Mouse (Mus musculus): ENCODE data around the gene Pcp4. TPM values are rescaled to one million over a fixed set of nuclear protein-coding genes. Genes with fewer than 3 reads are reported as not detected.
"Not testable (repeated sequence)": the region's sequence is repeated elsewhere in the genome, so short reads cannot be mapped to it uniquely, and the experiment has no call there.

Gene Pcp4
- not detected in 3 replicates for total RNA-seq (2017)

DNA sequence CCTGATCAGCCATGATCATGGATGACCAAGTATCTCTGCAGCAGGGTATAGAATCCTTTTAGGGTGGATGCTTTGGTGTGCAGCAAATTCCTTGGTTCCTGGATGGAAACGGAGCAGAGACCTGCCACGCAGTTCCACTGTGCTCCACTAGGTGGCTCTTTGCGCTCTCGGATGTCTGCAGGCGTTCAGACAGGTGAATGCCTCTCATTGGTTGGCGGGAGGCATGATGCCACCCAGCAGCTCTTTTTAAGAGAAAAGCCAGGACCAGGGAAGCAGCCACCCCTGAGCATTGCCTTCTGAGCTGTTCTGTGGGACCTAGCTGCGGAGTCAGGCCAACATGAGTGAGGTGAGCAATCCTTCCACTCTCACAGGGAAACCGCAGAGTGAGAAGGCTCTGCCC lies at the start of gene Pcp4:
TSS of gene Pcp4 (plus strand) at position 162 of the 400 bp plus-strand sequence.
- peak; percentile 70; the same call in 1 of the 2 replicates for ATAC-seq (replicated peaks; ENCODE audit: insufficient number of reproducible peaks, low FRiP score, low TSS enrichment, poor library complexity, severe bottlenecking)

DNA sequence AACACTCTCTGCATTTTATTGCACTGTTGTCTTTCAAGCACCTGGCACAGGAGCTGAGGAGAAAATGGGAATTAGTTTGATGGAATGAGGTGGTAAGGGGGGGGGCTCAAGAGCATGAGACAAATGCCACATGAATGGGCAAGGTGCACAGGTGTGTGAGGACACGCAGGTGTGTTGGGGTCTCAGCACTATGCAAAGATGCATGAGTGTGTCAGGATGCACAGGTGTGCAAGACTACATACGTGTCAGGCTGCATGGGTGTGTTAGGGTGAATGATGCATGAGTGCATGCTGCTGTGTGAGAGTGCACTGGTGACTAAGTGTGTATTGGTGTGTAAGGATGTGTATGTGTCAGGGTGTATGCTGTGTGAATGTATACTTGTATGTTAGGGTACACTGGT lies 42.4 kb upstream of the Pcp4 start:
- no peak for ATAC-seq (replicated peaks; ENCODE audit: insufficient number of reproducible peaks, low FRiP score, low TSS enrichment, poor library complexity, severe bottlenecking)

DNA sequence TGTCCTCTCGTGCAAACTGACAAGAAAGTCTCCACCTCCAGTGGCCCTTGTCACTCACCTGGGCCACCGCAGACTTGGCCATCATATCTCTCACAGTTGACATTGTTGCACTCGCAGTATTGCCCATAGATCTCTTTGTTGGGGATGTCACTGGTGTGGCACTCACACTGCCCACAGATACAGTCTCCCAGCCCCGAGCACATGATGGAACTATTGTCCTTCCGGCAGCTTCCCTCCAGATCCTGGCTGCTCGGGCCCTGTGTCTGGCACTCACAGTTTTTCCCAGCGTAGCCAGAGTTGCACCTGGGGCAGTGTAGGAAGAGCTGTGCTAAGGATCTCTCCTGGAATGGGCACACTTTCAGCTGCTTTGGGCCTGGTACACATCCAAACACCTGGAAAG lies 40.7 kb upstream of the Pcp4 start:
- ATAC-seq (replicated peaks; ENCODE audit: insufficient number of reproducible peaks, low FRiP score, low TSS enrichment, poor library complexity, severe bottlenecking) = no peak

DNA sequence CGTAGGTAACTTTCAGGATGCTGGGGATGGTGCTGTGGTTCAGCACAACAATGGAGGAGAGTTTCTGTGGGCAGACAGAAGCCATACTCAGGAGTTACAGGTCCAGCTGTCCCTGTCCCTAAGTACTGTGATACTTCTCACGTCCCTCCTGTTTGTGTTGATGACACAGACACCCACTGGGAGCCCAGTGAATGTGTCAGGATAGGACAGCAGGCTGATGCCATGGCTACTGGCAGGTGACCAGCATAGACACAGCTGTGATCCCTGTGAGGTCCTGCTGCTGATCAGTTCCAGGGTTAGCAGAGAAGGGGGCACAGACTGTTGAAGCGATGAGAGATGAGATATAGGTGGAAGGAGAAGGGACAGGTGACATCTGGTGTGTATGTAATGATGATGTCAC lies 38.4 kb upstream of the Pcp4 start:
- no peak for ATAC-seq (replicated peaks; ENCODE audit: insufficient number of reproducible peaks, low FRiP score, low TSS enrichment, poor library complexity, severe bottlenecking)

DNA sequence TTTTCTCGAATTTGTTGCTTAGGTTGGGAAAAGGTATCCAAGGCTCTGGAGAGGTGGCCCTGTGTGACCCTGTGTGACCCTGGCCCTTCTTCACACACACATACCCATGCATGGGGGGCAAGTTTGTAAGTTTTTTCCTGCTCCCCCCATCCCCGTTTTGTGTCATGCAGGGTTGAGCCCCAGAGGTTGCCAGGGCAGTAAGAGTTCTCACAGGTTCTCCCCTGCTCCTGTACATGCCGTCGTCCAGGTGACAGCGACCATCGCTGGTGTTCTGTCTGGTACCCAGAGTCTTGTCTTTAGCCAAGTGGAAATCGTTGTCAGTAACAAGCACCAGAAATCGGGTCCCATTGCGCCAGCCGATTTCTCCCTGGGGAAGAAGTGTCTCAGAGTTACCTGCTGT lies 34.1 kb upstream of the Pcp4 start:
- no peak for ATAC-seq (replicated peaks; ENCODE audit: insufficient number of reproducible peaks, low FRiP score, low TSS enrichment, poor library complexity, severe bottlenecking)

DNA sequence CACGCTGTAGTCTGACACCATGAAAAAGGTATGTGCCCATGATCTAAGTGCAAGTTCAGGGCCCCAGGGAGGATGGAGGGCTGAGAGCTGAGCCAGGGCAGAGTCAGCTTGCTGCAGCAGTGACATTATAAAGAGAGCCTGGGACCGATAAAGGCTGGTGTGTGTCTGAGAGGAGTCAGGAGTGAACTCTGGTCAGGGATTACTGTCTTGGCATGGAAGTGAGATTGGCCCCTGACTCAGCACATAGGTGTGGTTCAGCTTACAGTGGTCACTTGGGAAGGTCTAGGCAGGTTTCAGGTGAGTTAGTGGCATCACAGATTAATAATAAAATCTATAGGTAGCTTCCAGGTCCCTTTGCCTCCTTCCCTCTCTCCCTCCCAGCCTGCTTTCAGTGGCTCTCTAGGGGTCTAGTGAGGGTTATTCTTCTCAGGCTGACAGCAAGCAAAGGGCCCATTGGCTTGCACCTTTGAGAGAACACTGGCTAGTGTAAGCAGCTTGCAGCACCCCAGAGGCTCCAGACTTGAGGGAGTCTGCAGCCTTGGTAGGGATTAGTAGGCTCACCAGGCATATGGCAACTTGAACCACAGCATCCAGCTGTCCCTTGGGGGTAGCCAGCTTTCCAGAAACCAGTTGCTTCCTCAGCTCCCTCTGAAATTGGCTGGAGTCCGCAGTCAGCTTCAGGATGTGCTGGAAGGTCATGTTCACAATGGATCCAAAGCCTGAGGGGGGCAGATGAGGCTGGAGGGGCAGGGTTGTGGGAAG lies 33.2 kb upstream of the Pcp4 start:
- no peak for ATAC-seq (replicated peaks; ENCODE audit: insufficient number of reproducible peaks, low FRiP score, low TSS enrichment, poor library complexity, severe bottlenecking)

DNA sequence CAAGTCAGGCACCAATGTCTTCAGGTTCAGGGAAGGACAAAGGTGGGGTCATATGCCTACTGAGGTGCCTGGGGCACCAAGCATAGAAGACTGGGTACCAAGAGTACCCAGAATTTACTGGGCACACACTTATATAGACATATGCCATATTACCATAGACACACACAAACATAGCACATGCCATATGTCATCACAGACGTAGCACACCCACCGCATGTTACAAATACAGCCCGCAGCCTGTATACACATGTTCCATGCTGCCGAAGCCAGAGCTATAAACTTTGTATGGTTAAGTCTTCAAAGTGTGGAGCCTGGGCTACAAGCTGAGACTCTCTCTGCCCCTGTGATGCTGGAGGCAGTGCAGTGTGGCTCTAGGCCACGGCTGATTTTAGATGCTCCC lies 28.5 kb upstream of the Pcp4 start:
- ATAC-seq (replicated peaks; ENCODE audit: insufficient number of reproducible peaks, low FRiP score, low TSS enrichment, poor library complexity, severe bottlenecking) = no peak

DNA sequence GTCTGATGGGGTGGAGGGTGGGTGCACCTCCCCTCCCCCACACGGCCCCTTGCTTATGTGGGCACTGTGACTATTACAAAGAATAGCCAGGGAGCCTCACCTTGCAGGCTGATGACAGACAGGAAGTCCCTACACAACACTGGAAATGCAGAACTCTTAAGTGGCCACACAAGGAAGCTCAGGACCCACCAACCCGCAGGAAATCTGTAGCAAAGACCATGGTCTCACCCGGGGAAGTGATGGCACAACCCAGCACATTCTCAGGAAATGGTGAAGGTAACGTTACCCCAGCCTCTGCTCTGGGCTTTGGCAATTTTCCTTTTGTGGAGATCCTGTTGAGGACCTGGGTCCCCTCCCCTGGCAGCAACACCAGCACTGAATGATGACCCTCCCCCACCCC lies 27.7 kb upstream of the Pcp4 start:
- no peak for ATAC-seq (replicated peaks; ENCODE audit: insufficient number of reproducible peaks, low FRiP score, low TSS enrichment, poor library complexity, severe bottlenecking)

DNA sequence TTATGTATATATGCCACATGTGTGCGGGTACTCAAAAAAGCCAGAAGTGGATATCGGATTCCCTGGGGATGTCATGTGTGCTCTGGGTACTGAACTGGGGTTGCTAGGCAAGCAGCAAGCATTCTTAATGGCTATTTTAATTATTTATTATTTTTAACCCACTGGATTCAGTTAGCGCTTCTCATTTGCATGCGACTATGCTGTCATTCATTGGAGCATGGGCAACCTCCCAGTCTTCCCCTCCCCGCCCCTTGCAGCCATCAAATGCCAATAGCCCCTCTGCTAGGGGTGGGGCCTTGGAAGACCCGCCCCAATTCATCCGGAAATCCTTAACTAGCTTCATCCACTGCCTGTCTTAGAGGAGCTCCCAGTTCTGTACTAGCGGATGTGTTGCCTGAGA lies 26.5 kb upstream of the Pcp4 start:
- no peak for ATAC-seq (replicated peaks; ENCODE audit: insufficient number of reproducible peaks, low FRiP score, low TSS enrichment, poor library complexity, severe bottlenecking)

DNA sequence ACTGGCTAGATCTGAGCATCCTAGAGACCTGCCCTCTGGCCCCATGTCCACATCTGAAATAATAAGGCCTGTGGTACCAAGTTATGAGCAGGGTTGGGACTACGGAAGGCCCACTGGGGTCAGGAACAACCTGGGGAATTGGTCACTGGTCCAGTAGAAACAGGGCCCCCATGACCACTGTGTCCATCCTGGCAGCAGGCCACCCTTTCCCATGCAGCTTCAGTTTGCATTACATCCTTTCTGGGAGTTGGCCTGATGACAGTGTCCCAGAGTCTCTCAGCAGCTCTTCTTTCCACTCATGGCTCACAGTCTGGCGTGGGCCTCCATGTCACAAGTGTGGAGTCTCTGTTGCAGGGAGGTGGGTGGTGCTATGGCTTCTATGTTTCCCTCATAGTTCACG lies 25.6 kb upstream of the Pcp4 start:
- no peak for ATAC-seq (replicated peaks; ENCODE audit: insufficient number of reproducible peaks, low FRiP score, low TSS enrichment, poor library complexity, severe bottlenecking)

DNA sequence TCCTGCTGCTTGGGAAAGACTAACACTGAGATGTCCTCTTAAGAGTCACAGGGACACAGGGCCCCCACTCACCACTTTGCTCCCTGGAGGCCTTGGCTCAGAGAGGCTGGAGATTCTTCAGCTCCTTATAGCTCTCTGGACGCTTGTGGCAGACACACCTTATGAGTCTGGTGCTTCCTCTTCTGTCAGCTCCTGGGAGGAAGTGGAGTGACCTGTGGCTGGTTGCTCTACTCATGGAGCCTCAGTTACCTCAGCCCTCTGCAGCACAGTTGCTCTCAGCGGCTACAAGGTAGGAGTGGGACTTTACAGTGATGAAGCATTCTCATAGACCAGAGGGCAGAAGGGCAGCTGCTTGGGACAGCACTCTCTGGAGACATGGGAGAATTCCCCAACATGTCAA lies 23.9 kb upstream of the Pcp4 start, which contains the start of gene Itgb2l:
TSS of gene Itgb2l (minus strand) at position 152 of the 400 bp plus-strand sequence.
- no peak for ATAC-seq (replicated peaks; ENCODE audit: insufficient number of reproducible peaks, low FRiP score, low TSS enrichment, poor library complexity, severe bottlenecking)

DNA sequence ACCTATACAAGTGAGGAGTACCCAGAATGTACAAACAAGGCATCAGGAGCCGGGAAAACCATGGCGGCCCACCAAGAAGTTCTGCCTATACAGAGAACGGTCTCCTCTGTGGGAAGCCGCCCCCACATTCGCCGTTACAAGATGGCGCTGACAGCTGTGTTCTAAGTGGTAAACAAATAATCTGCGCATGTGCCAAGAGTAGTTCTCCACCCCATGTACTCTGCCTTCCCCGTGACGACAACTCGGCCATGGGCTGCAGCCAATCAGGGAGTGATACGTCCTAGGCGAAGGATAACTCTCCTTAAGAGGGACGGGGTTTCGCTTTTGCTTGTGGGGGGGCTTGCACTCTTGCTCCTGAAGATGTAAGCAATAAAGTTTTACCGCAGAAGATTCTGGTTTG lies 16.5 kb upstream of the Pcp4 start:
- ATAC-seq (replicated peaks; ENCODE audit: insufficient number of reproducible peaks, low FRiP score, low TSS enrichment, poor library complexity, severe bottlenecking) = not testable (repeated sequence)

DNA sequence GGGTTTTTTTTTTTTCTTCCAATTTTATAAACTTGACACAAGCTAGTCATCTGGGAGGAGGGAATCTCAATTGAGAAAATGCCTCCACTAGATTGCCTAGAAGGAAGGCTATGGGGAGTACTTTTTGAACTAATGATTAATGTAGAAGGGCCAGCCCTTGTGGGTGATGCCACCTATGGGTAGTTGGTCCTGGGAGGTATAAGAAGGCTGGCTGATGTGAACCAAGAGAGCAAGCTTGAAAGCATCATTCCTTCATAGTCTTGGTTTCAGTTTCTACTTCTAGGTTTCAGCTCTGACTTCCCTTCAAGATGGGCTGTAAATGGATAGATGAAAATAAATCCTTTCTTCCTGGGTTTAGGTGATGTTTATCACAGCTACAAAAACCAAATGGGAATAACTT lies 13.3 kb upstream of the Pcp4 start:
- ATAC-seq (replicated peaks; ENCODE audit: insufficient number of reproducible peaks, low FRiP score, low TSS enrichment, poor library complexity, severe bottlenecking) = no peak

DNA sequence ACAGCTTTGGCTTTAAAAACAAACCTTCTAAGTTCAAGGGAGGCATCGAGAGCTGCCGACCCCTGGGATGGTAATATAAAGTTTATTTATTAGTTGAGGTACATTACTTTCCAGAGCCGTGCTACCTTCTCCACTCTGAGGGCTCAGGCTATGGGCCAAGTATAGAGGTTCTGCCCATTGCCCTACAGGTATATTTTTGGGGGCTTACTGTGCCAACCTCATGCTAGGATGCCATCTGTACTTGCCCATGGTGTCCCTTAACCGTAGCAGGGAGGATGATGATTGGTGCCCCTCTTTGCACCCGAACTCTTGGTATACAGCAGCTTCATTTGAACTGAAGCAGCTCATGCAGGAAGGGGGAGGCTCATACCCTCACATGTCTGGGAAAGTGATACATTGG lies 9.8 kb upstream of the Pcp4 start:
- ATAC-seq (replicated peaks; ENCODE audit: insufficient number of reproducible peaks, low FRiP score, low TSS enrichment, poor library complexity, severe bottlenecking) = no peak

DNA sequence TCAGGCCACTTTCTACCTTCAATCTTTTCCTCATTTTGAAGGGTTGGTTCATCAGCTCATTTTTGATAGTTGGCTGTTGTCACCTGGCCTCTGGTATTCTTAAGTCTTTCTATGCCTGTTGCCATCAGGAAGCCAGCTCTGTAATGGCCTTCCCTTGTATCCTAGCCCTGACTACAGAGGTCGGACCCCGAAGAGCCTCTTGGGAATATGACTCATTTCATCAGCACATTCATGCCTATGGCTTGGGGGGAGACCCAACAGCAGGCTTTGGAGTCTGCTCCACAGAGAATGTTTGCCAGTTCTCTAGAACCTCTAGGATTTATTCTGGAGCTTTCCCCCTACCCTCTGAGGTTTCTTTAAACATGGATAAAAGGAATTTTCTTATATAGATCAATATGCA lies 8.1 kb upstream of the Pcp4 start:
- ATAC-seq (replicated peaks; ENCODE audit: insufficient number of reproducible peaks, low FRiP score, low TSS enrichment, poor library complexity, severe bottlenecking) = no peak

DNA sequence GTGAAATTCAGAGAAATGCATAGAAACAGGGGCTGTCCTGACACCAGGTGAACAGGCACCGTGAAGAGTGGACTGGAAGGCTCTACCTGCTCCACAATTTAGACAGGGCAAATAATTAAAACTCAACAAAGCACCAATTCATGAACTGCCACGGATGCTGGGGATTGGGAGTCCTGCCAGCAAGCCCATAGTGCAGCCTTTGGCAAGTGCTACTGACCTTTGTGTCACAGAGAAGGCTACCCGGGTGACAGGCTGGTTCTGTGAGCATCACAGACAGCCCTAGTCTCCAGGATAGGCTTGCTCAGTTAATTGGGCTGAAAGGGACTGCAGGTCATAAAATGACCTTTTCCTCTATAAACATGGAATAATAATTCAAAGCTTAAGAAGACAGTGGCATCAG lies 6.6 kb upstream of the Pcp4 start:
- ATAC-seq (replicated peaks; ENCODE audit: insufficient number of reproducible peaks, low FRiP score, low TSS enrichment, poor library complexity, severe bottlenecking) = no peak

DNA sequence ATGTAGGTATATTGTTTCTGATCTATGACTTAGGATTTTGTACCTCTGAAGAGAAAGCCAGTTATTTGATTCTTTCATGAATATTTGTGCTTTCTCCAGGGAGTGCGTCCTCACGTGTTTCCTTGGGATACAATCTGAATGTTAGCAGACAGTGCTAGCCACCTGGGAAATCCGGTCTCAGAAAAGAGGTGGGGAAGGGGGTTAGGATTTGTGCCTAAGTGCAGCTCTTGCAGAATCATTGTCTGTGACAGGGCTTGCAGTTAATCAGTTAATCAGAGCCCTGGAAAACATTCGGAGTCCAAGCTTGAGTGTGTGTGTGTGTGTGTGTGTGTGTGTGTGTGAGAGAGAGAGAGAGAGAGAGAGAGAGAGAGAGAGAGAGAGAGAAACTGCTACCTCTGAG lies 605 bp downstream of the Pcp4 start:
- no peak for ATAC-seq (replicated peaks; ENCODE audit: insufficient number of reproducible peaks, low FRiP score, low TSS enrichment, poor library complexity, severe bottlenecking)

DNA sequence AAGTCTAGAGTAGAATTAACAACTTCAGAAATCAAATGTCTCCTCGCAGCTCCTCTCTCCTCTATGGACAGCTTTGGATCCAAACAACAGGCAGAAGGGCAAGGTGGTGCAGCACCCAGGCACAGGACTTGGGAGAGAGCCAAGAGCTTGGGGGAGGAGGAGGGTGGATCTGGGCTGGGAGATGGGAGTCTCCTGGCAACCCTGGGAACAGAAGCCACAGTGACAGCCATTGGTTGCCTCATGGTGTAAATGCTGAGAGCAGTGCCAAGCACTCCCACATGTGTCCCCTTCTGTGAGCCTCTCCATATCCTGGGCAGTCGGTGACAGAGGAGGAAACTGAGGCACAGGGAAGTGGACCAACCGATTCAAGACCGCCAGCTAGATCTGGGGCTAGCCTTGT lies 1.3 kb downstream of the Pcp4 start:
- no peak for ATAC-seq (replicated peaks; ENCODE audit: insufficient number of reproducible peaks, low FRiP score, low TSS enrichment, poor library complexity, severe bottlenecking)

DNA sequence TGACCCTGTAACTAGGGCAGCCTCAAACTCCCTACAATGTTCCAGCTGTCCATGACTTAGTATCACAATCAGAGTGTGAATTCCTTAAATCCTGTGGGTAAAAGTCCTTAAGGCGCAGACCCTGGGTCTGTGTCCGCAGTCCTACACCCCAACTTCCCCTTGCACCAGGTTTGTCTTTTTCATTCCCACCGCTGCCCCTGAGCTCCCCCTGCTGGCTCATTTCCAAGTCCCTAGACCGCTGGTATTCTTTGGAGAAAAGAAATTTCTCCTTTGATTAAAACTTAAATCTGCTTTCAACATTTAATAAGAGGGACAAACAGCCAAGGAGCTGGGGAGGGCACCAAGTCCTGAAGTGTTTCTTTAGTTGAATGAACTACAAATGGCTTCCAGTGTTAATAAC lies 2.2 kb downstream of the Pcp4 start:
- no peak for ATAC-seq (replicated peaks; ENCODE audit: insufficient number of reproducible peaks, low FRiP score, low TSS enrichment, poor library complexity, severe bottlenecking)

DNA sequence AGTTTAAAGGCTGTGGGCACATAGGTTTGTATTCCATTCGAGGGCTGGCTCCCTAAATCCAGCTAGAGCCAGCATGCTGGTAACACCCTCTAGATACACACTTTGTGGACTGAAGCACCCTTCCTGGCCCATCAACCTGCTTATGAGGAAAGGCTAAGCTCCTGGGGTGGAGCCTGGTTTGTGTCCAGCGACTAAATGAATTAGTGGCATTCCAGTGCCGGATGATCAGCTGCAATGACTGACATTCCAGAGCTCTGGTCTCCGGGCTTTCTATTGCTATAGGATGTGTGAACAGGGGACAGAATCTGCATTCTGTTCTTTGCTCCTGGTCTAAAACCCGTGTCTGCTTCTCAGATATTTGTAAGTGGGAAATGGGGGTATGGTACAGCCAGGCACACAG lies 5.0 kb downstream of the Pcp4 start:
- ATAC-seq (replicated peaks; ENCODE audit: insufficient number of reproducible peaks, low FRiP score, low TSS enrichment, poor library complexity, severe bottlenecking) = no peak

DNA sequence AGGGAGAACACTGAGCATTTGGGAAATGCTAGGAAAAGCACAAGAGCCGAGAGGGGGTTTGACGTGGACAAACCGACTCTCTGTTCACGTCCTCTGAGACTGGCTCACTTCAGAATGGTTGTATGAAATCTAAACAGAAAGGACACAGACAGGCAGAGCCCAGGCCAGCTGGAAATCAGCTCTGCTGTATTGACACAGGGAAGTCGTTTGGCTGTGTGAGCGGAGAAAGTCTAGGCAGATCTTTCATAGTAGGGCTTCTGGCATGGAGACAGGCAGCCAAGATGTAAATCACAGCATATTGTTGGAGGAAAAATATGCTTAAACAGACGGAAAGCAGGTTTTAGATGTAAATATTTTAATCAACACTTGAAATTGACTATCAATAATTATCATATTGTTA lies 5.4 kb downstream of the Pcp4 start:
- no peak for ATAC-seq (replicated peaks; ENCODE audit: insufficient number of reproducible peaks, low FRiP score, low TSS enrichment, poor library complexity, severe bottlenecking)
